Comparison of ENCODE assay signal across 29 mouse cellular contexts in the genomic region with DNA sequence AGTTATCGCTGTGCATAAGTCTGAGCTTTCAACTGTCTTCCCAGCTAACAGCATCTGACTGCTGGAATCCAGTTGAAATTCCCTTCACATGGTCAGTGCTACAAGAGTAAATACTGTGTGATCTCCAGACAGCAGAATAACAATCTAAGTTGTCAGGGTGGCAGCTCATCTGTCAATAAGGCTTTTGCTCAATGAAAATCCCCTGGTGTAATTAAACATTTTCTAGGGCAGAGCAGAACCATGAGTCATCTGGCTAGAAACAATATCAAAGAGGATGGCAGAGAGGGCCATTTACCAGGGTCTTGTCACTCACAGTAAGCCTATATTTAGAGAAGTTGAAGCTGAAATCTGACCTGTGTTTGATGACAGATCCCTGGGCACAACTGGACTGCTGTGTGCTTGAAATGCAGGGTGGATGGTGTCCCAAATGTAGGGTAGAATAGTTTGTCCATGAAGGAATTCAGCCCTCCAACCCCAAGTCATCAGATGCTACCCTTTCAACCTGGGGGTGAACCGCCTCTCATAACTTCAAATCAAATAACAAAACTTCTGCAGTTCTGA.
DNase-seq lines count a peak whose midpoint lies in the region; ATAC-seq and TF ChIP-seq lines count a peak whose summit lies in the region.
"Had no signal": no experiment of that assay in that cellular context is flagged by ENCODE, and none has a peak within 500 bp of the region (broad histone marks: within the 10 kb centered on the region; RNA-seq: fewer than 3 reads in every experiment).

No protein-coding gene starts in this region.

- H3K4me3 ChIP-seq in embryonic facial prominence, embryonic 14.5 days (ENCODE audit: low read depth, low read length): no peak overlapping the region
- H3K4me3 ChIP-seq in embryonic facial prominence, embryonic 10.5 days: no peak overlapping the region
- H3K4me3 ChIP-seq in midbrain, embryonic 11.5 days (ENCODE audit: low read depth, low read length): no peak overlapping the region
- H3K4me3 ChIP-seq in midbrain, postnatal 0 days (ENCODE audit: low read depth, low read length): no peak overlapping the region
- H3K4me3 ChIP-seq: embryonic facial prominence, embryonic 13.5 days; forebrain, embryonic 13.5 days; hindbrain, embryonic 12.5 days; intestine, embryonic 15.5 days; layer of hippocampus, adult 2 months; midbrain, embryonic 10.5 days; neural tube, embryonic 13.5 days; stomach, embryonic 15.5 days had no signal

- TF ChIP-seq CTCF in midbrain, postnatal 0 days (IDR thresholded peaks at IDR 0.05): no peak

- H3K4me2 ChIP-seq in embryonic facial prominence, embryonic 14.5 days (ENCODE audit: low read depth, low read length): no peak overlapping the region
- H3K4me2 ChIP-seq in midbrain, embryonic 11.5 days: no peak overlapping the region
- no peak overlapping the region for H3K4me2 ChIP-seq in midbrain, postnatal 0 days (ENCODE audit: low read depth, low read length, poor library complexity, severe bottlenecking)
- H3K4me2 ChIP-seq: embryonic facial prominence, embryonic 13.5 days; forebrain, embryonic 13.5 days; hindbrain, embryonic 12.5 days; intestine, embryonic 15.5 days; lung, embryonic 14.5 days; neural tube, embryonic 13.5 days; stomach, embryonic 15.5 days had no signal

- no peak overlapping the region for H3K27ac ChIP-seq in embryonic facial prominence, embryonic 14.5 days (replicated peaks; ENCODE audit: low read depth, low read length)
- no peak overlapping the region for H3K27ac ChIP-seq in embryonic facial prominence, embryonic 10.5 days (replicated peaks)
- no peak overlapping the region for H3K27ac ChIP-seq in midbrain, embryonic 11.5 days (ENCODE audit: low read depth, low read length)
- H3K27ac ChIP-seq in midbrain, postnatal 0 days (ENCODE audit: low read depth, low read length): no peak overlapping the region
- H3K27ac ChIP-seq: embryonic facial prominence, embryonic 13.5 days; forebrain, embryonic 13.5 days; hindbrain, embryonic 12.5 days; hindbrain, postnatal 0 days; intestine, embryonic 15.5 days; layer of hippocampus, adult 2 months; liver, embryonic 14.5 days; midbrain, embryonic 10.5 days; neural tube, embryonic 13.5 days; stomach, embryonic 15.5 days had no signal

- WGBS in embryonic facial prominence, embryonic 14.5 days: 71% methylated on average over 2 of the region's 2 CpGs
- 84% methylated on average over 2 of the region's 2 CpGs for WGBS in embryonic facial prominence, embryonic 10.5 days
- 86% methylated on average over 2 of the region's 2 CpGs for WGBS in midbrain, embryonic 11.5 days
- 86% methylated on average over 2 of the region's 2 CpGs for WGBS in midbrain, postnatal 0 days

- no peaks in the 10 kb centered on the region for H3K4me1 ChIP-seq in embryonic facial prominence, embryonic 14.5 days (ENCODE audit: control insufficient read depth, insufficient read depth, low read length)
- H3K4me1 ChIP-seq in embryonic facial prominence, embryonic 10.5 days: no peaks in the 10 kb centered on the region
- H3K4me1 ChIP-seq in midbrain, embryonic 11.5 days (ENCODE audit: control insufficient read depth, insufficient read depth, low read length): no peaks in the 10 kb centered on the region
- H3K4me1 ChIP-seq in midbrain, postnatal 0 days (ENCODE audit: insufficient read depth, low read length): no peaks in the 10 kb centered on the region
- H3K4me1 ChIP-seq: embryonic facial prominence, embryonic 13.5 days; forebrain, embryonic 13.5 days; hindbrain, embryonic 12.5 days; intestine, embryonic 15.5 days; midbrain, embryonic 10.5 days; neural tube, embryonic 13.5 days; stomach, embryonic 15.5 days had no signal

- H3K36me3 ChIP-seq in embryonic facial prominence, embryonic 14.5 days (ENCODE audit: control insufficient read depth, insufficient read depth, low read length): no peaks in the 10 kb centered on the region
- no peaks in the 10 kb centered on the region for H3K36me3 ChIP-seq in embryonic facial prominence, embryonic 10.5 days (replicated peaks)
- H3K36me3 ChIP-seq in midbrain, embryonic 11.5 days (ENCODE audit: control insufficient read depth, insufficient read depth, low read length): no peaks in the 10 kb centered on the region
- H3K36me3 ChIP-seq in midbrain, postnatal 0 days (ENCODE audit: insufficient read depth, low read length): no peaks in the 10 kb centered on the region
- H3K36me3 ChIP-seq: embryonic facial prominence, embryonic 13.5 days; hindbrain, embryonic 12.5 days; intestine, embryonic 15.5 days; midbrain, embryonic 10.5 days; neural tube, embryonic 13.5 days; stomach, embryonic 15.5 days had no signal

- no peak overlapping the region for H3K9ac ChIP-seq in embryonic facial prominence, embryonic 14.5 days (ENCODE audit: low read depth, low read length)
- H3K9ac ChIP-seq in midbrain, embryonic 11.5 days (ENCODE audit: low read length): no peak overlapping the region
- H3K9ac ChIP-seq in midbrain, postnatal 0 days (replicated peaks; ENCODE audit: low read length, poor library complexity, severe bottlenecking): no peak overlapping the region
- H3K9ac ChIP-seq: embryonic facial prominence, embryonic 13.5 days; forebrain, embryonic 13.5 days; hindbrain, embryonic 12.5 days; intestine, embryonic 15.5 days; liver, embryonic 14.5 days; lung, embryonic 14.5 days; neural tube, embryonic 13.5 days; stomach, embryonic 15.5 days had no signal

- peak; percentile 79; the same call in 1 of the 2 replicates for ATAC-seq in embryonic facial prominence, embryonic 14.5 days (ENCODE audit: low read depth)
- ATAC-seq in midbrain, embryonic 11.5 days (ENCODE audit: low FRiP score): peak; percentile 16; the same call in 1 of the 2 replicates
- ATAC-seq in midbrain, postnatal 0 days (ENCODE audit: low FRiP score): no peak
- ATAC-seq: CD4-positive, CD25-positive, alpha-beta regulatory T cell, adult 4 months; forebrain, embryonic 13.5 days; hindbrain, postnatal 0 days; intestine, embryonic 15.5 days; midbrain, embryonic 16.5 days had no signal

- H3K27me3 ChIP-seq in embryonic facial prominence, embryonic 14.5 days (replicated peaks; ENCODE audit: control insufficient read depth, insufficient read depth, low read length): no peaks in the 10 kb centered on the region
- no peaks in the 10 kb centered on the region for H3K27me3 ChIP-seq in embryonic facial prominence, embryonic 10.5 days (replicated peaks; ENCODE audit: low read depth, poor library complexity, severe bottlenecking)
- no peaks in the 10 kb centered on the region for H3K27me3 ChIP-seq in midbrain, embryonic 11.5 days (ENCODE audit: control insufficient read depth, insufficient read depth, low read length)
- H3K27me3 ChIP-seq in midbrain, postnatal 0 days (ENCODE audit: insufficient read depth, low read length): no peaks in the 10 kb centered on the region
- H3K27me3 ChIP-seq: embryonic facial prominence, embryonic 13.5 days; forebrain, embryonic 13.5 days; hindbrain, embryonic 12.5 days; intestine, embryonic 15.5 days; neural tube, embryonic 13.5 days; stomach, embryonic 15.5 days had no signal

- no peaks in the 10 kb centered on the region for H3K9me3 ChIP-seq in embryonic facial prominence, embryonic 14.5 days (ENCODE audit: control insufficient read depth, low read length)
- no peaks in the 10 kb centered on the region for H3K9me3 ChIP-seq in embryonic facial prominence, embryonic 10.5 days
- H3K9me3 ChIP-seq in midbrain, embryonic 11.5 days (ENCODE audit: control insufficient read depth, low read length): no peaks in the 10 kb centered on the region
- no peaks in the 10 kb centered on the region for H3K9me3 ChIP-seq in midbrain, postnatal 0 days (ENCODE audit: low read length)
- H3K9me3 ChIP-seq: embryonic facial prominence, embryonic 13.5 days; forebrain, embryonic 13.5 days; hindbrain, embryonic 12.5 days; intestine, embryonic 15.5 days; midbrain, embryonic 10.5 days; neural tube, embryonic 13.5 days; stomach, embryonic 15.5 days had no signal

- peak; percentile 71 for DNase-seq in embryonic facial prominence, embryonic 14.5 days (ENCODE audit: low spot score)
- DNase-seq in embryonic facial prominence, embryonic 10.5 days (ENCODE audit: low spot score): no peak
- peak; percentile 53 for DNase-seq in midbrain, embryonic 11.5 days (ENCODE audit: low spot score, missing footprints)
- DNase-seq in midbrain, postnatal 0 days (ENCODE audit: low spot score): no peak
- peak; percentile 8 for DNase-seq in retina, embryonic 14.5 days (ENCODE audit: low spot score)
- no peak for DNase-seq in urinary bladder, adult 2 months (ENCODE audit: low spot score)
- no peak for DNase-seq in cerebellum, postnatal 4 days (ENCODE audit: low spot score in 2 of 2)
- DNase-seq: adrenal gland, postnatal 25 days; cerebellum, adult 11-12 months; cerebellum, adult 9-11 months; heart, postnatal 14 days; kidney, adult 2 months; kidney, postnatal 36 days; liver; lung, embryonic 14.5 days; lung, postnatal 14 days; right cerebral cortex, postnatal 14 days had no signal

Comparison
In these comparisons a context has a peak if more than half of its experiments do, and no peak if none do; other contexts are left out.
1. DNase-seq: peak in embryonic facial prominence, embryonic 14.5 days (single experiment), midbrain, embryonic 11.5 days (single experiment) and retina, embryonic 14.5 days (single experiment); none in embryonic facial prominence, embryonic 10.5 days (single experiment), midbrain, postnatal 0 days (single experiment), urinary bladder, adult 2 months (single experiment) and cerebellum, postnatal 4 days (0 of 2).